Mouse (Mus musculus) kidney, adult 2 months (tissue): ENCODE results near the gene Thsd7a. TPM values are rescaled to one million over a fixed set of nuclear protein-coding genes. Genes with fewer than 3 reads are reported as not detected.

Source experiments
- DNase-seq: peaks from one replicate; pipeline ENCODE4 v3.0.0; 2021
- H3K27ac ChIP-seq: fragments of 200-500 bp; 2 replicates; pipeline ENCODE4 v1.5.1; 2012; ENCODE audit warnings: low read depth, low read length, control low read depth, inconsistent platforms; ENCODE audit not compliant: insufficient read depth
- H3K27me3 ChIP-seq: fragments of 200-500 bp; replicated peaks from 2 replicates; pipeline ENCODE4 v1.6.1; 2012; ENCODE audit warnings: mild to moderate bottlenecking, moderate library complexity, low read length, inconsistent platforms; ENCODE audit not compliant: control insufficient read depth, insufficient read depth
- H3K36me3 ChIP-seq: fragments of 200-500 bp; 2 replicates; pipeline ENCODE4 v1.6.1; 2012; ENCODE audit warnings: mild to moderate bottlenecking, moderate library complexity, low read length, inconsistent platforms; ENCODE audit not compliant: control insufficient read depth, insufficient read depth
- H3K4me1 ChIP-seq: fragments of 200-500 bp; 2 replicates; pipeline ENCODE4 v1.6.1; 2011; ENCODE audit warnings: low read length; ENCODE audit not compliant: control insufficient read depth, insufficient read depth
- H3K4me3 ChIP-seq: fragments of 200-500 bp; 2 replicates; pipeline ENCODE4 v1.5.1; 2011; ENCODE audit warnings: mild to moderate bottlenecking, low read depth, low read length, control low read depth; ENCODE audit not compliant: insufficient read depth
- CTCF ChIP-seq: fragments of 200-500 bp; conservative IDR thresholded peaks from 2 replicates; pipeline ENCODE4 v1.5.1; 2011; ENCODE audit warnings: low read depth, mild to moderate bottlenecking, control low read depth, low read length, moderate library complexity, mixed read lengths; ENCODE audit not compliant: insufficient read depth, insufficient read length
- POLR2A ChIP-seq: fragments of 200-500 bp; IDR thresholded peaks from one replicate; pipeline ENCODE4 v1.6.1; 2011; ENCODE audit warnings: low read depth, low read length, control low read depth
- WGBS: fragments of 180-500 bp; shearing (Covaris S2); methylation state at CpG from one replicate; pipeline ENCODE4 v1.1.7; 2018; 5-methylcytosine and 5-hydroxymethylcytosine counted together
- polyA plus RNA-seq: library from polyadenylated mRNA; depleted of rRNA; stranded (reverse); fragments of >200 nt; gene quantifications from 2 replicates; pipeline ENCODE4 v1.2.3, GENCODE M21; 2012

Thsd7a gene
- polyA plus RNA-seq, 1 experiment, result 5.7 TPM

GRCm38 (mm10) chr6:12445486-12445885 is 303.7 kb downstream of the Thsd7a start:
- Histone ChIP-seq H3K4me1 (no peaks in the 10 kb centered on the region), H3K27me3 (no peaks in the 10 kb centered on the region), H3K4me3 (no peak overlapping the region), H3K27ac (no peak overlapping the region), H3K36me3 (no peaks in the 10 kb centered on the region)
- TF ChIP-seq POLR2A (no peak), CTCF (no peak)
- DNase-seq, result no peak
- 94% methylated on average over 2 of the region's 2 CpGs for WGBS

DNA sequence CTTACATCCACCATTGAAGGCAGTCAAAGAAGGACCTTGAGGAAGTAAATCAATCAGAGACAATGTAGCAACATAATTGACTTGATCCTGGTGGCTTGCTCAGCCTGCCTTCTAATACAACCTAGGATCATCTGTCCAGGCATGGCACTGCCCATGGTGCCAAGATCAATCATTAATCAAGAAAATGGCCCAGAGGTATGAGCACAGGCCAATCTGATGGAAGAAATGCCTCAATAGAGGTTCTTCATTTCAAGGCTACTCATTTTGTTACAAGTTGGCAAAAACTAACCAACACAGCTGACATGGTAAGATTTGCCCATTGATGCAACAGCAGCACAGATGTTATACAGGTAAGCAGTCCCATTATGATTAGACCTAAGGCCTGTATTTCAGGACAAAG is 309.6 kb downstream of the Thsd7a start:
- no peak for TF ChIP-seq POLR2A
- no peak for TF ChIP-seq CTCF

GRCm38 (mm10) chr6:12419070-12419469 is 330.1 kb downstream of the Thsd7a start:
- 95% methylated on average over 10 of the region's 10 CpGs for WGBS
- no peak for DNase-seq
- Histone ChIP-seq H3K36me3 (no peaks in the 10 kb centered on the region), H3K4me3 (no peak overlapping the region), H3K27ac (no peak overlapping the region), H3K4me1 (no peaks in the 10 kb centered on the region), H3K27me3 (no peaks in the 10 kb centered on the region)
- TF ChIP-seq CTCF (no peak), POLR2A (no peak)

More for the DNA sequence above, 309.6 kb downstream of the Thsd7a start:
- Histone ChIP-seq H3K27ac (no peak overlapping the region), H3K27me3 (no peaks in the 10 kb centered on the region), H3K4me3 (no peak overlapping the region), H3K4me1 (no peaks in the 10 kb centered on the region), H3K36me3 (no peaks in the 10 kb centered on the region)
- DNase-seq, result peak; percentile 22

- no peak overlapping the region for H3K27ac ChIP-seq
- WGBS, result 64% methylated on average over 4 of the region's 4 CpGs
- no peak for DNase-seq
- no peaks in the 10 kb centered on the region for H3K36me3 ChIP-seq
- no peaks in the 10 kb centered on the region for H3K4me1 ChIP-seq
- TF ChIP-seq POLR2A, result no peak
- no peak for TF ChIP-seq CTCF
- no peak overlapping the region for H3K4me3 ChIP-seq
- H3K27me3 ChIP-seq, result no peaks in the 10 kb centered on the region
Measured at GRCm38 (mm10) chr6:12416976-12417375, 332.2 kb downstream of the Thsd7a start.

DNA sequence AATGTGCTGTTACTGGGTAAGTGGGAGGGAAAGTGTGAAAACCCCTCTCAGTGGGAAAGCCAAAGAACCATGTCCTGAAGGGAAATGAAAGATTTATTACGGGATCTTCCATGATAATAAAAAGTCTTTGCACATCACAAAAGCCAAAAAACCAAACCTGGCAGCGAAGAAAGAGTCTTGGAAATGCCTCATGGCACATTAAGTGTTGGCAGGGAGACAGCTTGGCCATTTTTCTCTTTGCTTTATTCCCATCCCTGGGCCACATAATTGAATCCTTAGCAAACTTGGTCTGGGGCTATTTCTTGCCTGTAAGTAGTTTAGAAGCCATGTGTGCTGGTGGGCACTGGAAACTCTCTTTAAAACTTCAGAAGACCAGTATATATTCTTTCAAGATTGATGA is 344.8 kb downstream of the Thsd7a start:
- H3K36me3 ChIP-seq, result no peaks in the 10 kb centered on the region
- H3K4me3 ChIP-seq, result no peak overlapping the region
- H3K27ac ChIP-seq, result no peak overlapping the region
- 74% methylated on average over 2 of the region's 2 CpGs for WGBS
- H3K27me3 ChIP-seq, result no peaks in the 10 kb centered on the region
- no peaks in the 10 kb centered on the region for H3K4me1 ChIP-seq
- TF ChIP-seq CTCF (no peak), POLR2A (no peak)
- DNase-seq, result peak; percentile 4

- Histone ChIP-seq H3K27me3 (no peaks in the 10 kb centered on the region), H3K4me1 (no peaks in the 10 kb centered on the region), H3K36me3 (no peaks in the 10 kb centered on the region), H3K4me3 (no peak overlapping the region), H3K27ac (no peak overlapping the region)
- DNase-seq, result no peak
- 78% methylated on average over 1 of the region's 1 CpGs for WGBS
- TF ChIP-seq POLR2A (no peak), CTCF (no peak)
Measured at GRCm38 (mm10) chr6:12402996-12403395, 346.2 kb downstream of the Thsd7a start.

DNA sequence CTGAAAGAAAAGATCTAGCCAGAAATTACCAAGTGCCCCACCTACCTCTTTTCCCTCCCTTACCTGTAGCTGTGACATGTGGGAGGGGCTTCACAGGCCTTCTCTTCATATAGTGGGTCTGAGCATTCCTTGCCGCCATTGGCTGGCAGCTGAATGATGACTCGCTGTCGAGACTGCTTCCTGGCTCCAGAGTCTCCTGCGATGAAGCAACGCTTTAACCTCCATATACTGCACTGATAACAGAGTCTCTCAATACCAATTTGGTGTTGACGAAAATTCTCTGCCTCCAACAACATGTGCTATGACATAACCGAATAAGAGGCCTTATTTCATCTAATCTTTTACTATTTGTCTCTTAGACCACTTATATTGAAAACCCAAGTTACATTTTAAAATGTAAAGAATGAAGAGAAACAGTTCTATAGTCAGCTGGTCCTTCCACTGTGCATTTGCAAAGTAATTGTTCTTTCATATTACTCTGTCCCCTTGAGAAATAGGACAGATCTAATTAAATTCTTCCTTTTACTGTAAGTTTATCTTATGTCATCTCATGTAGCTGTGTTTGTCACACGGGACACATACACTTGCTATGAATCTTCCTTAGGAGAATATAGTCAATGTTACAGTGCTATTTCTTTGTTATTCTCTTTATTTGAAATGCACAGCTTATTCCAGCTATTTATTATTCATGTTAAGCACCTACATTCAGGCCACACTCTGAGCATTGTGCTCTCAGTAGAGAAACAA is 351.3 kb downstream of the Thsd7a start:
- WGBS, result 89% methylated on average over 8 of the region's 8 CpGs
- TF ChIP-seq POLR2A (no peak), CTCF (no peak)
- no peaks in the 10 kb centered on the region for H3K27me3 ChIP-seq
- no peak overlapping the region for H3K4me3 ChIP-seq
- H3K27ac ChIP-seq, result no peak overlapping the region
- no peaks in the 10 kb centered on the region for H3K36me3 ChIP-seq
- DNase-seq, result no peak
- no peaks in the 10 kb centered on the region for H3K4me1 ChIP-seq
